Mouse (Mus musculus) small intestine, adult 2 months (tissue): Measurements from ENCODE around the gene 4933412E24Rik.

Experiments used
- CTCF ChIP-seq: fragments of 200-500 bp; IDR thresholded peaks from 2 replicates; pipeline ENCODE4 v1.5.1; 2012; ENCODE audit warnings: low read depth, mild to moderate bottlenecking, control low read depth, inconsistent platforms, low read length, moderate library complexity, mixed read lengths; ENCODE audit not compliant: insufficient replicate concordance, insufficient read length; ENCODE audit errors: extremely low read depth
- POLR2A ChIP-seq: fragments of 200-500 bp; IDR thresholded peaks from 2 replicates; pipeline ENCODE4 v1.6.1; 2012; ENCODE audit warnings: low read depth, mild to moderate bottlenecking, control low read depth, inconsistent platforms, low read length, moderate library complexity

- TF ChIP-seq CTCF (no peak), POLR2A (no peak)
Observed at GRCm38 (mm10) chr15:60009610-60010009, 6.8 kb downstream of the 4933412E24Rik start.
